Mouse (Mus musculus) layer of hippocampus, postnatal 25 days (tissue): ENCODE measurements around the gene Fbn1. TPM values are rescaled to one million over a fixed set of nuclear protein-coding genes. Genes with fewer than 3 reads are reported as not detected.

Experiments
- DNase-seq, 2 experiments: peaks; one replicate each; pipeline ENCODE4 v3.0.0; 2022; ENCODE audit warnings: mixed read lengths in 2 of 2, low spot score in 1 of 2; ENCODE audit errors: extremely low spot score in 1 of 2
- total RNA-seq, 2 experiments: library from RNA; stranded (reverse); gene quantifications; 2 replicates each; pipeline ENCODE4 v1.2.3; 2021

Fbn1 gene
- total RNA-seq, 2 experiments from 2014 or later = 7.9 to 10.5 TPM

- no peak for DNase-seq
Observed at GRCm38 (mm10) chr2:125355216-125355971, 152.4 kb downstream of the Fbn1 start.

GRCm38 (mm10) chr2:125354587-125354986 is 153.2 kb downstream of the Fbn1 start:
- no peak for DNase-seq

DNA sequence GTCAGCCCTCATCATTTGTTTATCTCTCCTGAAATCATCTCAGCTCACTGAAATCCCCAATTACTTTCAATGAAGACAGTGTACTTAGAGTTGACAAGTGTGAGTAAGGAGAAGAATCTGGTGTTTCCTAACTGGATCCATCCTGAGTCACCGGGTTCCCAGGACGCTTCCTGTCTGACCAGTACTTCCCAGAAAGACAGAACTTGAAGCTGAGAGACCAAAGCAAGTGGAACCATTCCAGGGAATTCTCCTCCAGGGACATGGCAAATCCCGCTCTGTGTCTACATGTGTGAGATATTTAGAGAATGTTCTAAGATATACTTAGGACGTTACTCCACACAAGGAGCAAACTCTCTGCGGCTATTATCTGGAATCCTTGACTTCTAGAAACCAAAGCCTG is 158.6 kb downstream of the Fbn1 start:
- no peak for DNase-seq

- DNase-seq = no peak
Observed at GRCm38 (mm10) chr2:125342181-125342950, 165.4 kb downstream of the Fbn1 start.

DNA sequence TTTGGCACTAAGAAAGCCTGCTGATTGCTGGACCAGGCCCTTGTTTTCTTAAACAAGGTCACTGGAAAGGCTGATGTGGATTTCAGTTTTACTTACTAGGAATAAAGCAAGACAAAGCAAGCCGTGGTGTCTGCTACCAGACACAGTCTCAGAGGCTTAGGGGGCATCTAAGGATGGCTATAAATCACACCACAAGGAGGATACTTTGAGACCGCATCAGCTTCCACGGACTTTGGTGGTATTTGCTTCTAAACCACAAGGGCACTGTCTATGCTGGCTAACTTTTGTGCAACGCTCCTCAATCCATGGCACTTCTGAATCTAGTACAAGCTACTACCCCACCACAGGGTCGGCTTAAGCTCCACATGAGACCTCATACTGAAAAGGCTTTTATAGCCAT is 167.4 kb downstream of the Fbn1 start:
- no peak for DNase-seq

DNA sequence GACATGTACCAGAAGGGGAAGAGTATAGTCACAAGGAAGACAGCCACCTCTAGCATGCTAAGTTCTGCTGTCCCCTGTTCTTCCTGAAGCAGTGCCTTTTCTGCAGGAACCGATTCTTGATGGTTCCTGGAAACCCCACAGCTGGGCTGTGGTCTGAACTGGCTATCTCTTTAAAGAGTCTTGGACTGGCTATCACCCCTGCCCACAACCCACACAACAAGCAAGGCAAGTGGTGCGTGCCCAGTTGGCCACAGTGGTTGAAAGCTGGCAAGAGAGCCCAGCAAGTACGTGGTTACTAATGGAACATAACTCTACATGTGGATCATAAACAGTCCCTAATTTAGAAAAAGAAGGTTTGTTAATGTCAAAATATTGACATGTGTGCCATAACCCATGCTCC is 170.6 kb downstream of the Fbn1 start:
- DNase-seq = no peak

GRCm38 (mm10) chr2:125335206-125335605 is 172.6 kb downstream of the Fbn1 start:
- DNase-seq = no peak

- no peak for DNase-seq
Observed at GRCm38 (mm10) chr2:125334163-125334562, 173.6 kb downstream of the Fbn1 start.

- no peak for DNase-seq
Observed at GRCm38 (mm10) chr2:125331581-125331980, 176.2 kb downstream of the Fbn1 start.

DNA sequence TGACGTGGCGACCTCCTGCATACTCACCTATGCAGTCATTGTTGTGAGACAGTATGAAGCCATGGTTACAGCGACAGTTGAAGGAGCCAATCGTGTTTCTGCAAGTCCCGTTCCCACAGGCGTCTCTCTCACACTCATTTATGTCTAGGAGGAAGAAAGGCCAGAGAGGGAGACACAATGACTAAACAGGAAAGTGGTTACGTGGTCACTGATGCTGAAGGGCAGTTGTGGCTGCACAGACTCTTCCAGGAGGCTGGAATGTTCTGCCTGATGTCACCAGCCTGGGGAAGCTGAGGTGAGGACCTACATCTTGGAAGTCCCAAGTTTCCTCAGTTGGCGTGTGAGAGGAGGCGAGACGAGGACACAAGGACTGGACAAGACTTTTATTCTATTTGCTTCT is 177.3 kb downstream of the Fbn1 start:
- DNase-seq = no peak

DNA sequence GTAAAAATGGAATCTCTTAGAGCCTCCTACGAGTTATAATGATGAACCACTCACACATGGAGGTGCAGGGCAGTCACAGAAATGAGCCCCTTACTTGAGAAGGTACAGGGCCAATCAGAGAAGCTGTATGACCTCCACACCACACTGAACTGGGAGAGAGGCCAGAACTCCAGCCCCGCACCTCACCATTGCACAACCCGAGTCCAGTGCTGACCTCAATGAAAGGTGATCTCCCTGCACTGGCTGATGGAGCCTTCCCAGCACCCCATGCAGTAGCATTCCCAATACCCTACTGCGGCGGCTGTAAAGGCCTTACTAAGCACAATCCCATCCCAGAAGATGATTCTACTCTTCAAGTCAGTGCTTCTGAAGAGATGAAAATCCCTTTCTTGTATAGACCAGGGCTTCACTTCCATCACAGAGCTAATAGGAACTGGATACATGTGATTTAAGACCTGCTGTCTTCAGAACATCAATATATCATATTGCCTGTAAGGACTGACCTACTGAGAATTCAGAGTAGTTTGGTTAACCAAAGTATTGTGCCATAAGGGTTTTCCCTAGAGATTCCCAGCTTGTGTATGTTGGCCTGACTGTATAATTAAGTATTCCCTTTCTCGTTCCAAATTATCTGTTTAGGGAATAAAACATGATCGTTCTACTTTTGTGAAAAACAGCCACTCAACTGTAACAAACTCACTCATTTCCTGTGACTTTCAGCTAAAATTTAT is 182.5 kb downstream of the Fbn1 start:
- DNase-seq = no peak

GRCm38 (mm10) chr2:125324455-125324854 is 183.3 kb downstream of the Fbn1 start:
- DNase-seq = no peak

DNA sequence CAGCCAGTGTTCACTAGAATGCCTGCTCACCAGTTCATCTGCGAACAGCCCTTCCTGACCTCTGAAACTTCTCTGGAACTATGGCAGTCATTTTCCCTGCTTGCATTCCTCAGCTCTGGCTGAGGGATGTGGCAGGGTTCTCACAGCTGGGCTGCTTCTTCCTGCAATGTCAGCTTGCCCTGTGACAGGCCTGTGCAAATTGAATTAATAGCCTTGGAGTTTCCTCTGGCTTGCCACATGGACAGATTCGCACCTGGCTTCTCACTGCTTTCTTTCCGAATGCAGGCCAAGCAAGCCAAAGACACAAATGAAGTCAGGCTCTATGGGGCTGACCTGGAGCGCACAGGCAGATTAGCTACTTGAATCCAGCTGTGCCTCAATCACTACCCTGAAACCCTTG is 184.4 kb downstream of the Fbn1 start:
- DNase-seq = no peak

DNA sequence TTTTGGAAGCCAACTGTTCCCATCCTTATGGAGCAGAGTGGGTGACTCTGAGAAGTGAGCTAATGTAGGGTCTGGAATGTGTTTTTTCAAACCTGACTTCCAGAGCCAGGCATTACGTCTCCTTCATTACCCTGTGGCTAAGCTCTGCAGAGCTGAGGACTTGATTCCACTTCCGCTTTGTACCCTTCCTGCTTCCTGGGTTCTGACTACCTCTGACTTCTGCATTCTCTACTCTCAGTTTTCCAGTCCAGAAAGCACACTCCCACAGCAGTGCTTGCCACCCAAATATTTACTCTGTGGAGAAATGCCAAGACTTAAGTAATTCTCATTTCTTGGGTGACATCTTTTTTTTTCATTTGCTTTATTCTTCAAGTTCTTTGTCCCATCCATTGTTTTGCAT is 185.2 kb downstream of the Fbn1 start:
- no peak for DNase-seq

DNA sequence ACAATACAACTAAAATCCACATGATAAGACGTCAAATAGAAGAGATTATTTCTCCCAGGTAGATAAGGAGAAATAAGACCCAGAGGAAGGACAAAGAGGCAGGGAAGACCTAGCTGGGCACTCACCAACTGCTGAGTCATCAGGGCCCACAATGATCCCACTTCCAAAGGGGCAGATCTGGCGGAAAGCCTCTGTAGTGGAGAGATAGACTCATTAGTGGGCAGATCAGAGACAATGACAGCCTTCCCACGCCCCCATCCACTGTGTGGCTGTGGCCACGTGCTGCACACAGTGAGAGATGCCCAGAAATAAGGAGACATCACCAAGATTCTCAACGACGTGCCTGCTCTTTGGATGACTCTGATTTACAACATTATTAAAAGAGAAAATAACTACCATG is 186.7 kb downstream of the Fbn1 start:
- DNase-seq = no peak

- no peak for DNase-seq
Observed at GRCm38 (mm10) chr2:125319651-125320050, 188.1 kb downstream of the Fbn1 start.

- no peak for DNase-seq
Observed at GRCm38 (mm10) chr2:125318371-125319061, 189.3 kb downstream of the Fbn1 start.

DNA sequence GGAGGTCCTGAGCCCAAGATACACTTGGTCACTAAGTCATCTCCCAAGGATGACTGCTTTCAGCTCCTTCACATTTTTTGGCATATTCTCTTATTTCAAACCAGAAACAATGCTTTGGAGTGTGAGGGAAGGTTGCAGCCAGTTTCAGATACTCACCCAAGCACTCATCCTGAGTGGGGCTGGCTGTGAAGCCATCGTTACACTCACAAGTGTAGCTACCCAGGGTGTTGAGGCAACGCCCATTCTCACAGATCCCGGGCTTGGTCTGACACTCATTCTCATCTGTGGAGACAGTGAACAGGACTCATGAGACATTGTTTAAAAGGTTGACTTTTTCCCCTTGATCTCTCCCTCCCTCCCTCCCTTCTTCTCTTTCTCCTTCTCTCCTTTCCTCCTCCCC is 192.6 kb downstream of the Fbn1 start:
- DNase-seq = no peak

DNA sequence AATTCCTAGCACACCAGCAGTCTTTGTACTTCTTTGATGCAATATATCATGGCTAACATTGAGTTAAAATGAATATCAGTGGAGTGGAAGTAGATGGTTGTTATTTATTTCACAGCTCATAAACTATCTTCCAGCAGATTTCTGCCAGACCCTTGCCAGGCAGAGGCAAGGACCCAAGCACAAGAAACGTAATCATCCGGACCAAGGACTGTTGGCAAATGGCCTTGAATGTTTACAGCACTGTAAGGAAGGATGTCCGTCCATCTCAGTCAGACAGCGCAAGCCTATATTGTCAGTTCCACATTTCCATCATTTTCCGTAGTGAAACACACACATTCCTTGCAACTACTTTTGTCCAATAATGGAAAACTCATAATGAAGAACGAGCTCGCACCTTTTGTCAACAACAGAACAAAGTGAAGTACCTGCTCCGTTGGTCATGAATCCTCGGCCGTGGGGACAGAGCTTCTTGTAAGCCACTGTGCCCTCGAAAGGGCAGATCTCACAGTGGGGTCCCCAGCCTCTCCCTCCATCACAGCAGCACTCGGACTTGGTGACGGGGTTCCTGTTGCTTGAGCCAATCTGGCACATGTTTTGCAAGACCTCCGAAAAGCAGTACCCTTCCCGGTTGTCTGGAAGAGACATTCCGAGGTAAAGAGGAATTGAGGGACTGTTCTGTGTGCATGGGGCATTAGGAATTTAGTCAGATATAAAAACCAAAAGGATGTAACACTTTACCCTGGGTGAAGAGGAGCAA is 193.4 kb downstream of the Fbn1 start:
- no peak for DNase-seq

GRCm38 (mm10) chr2:125309710-125310109 is 198.1 kb downstream of the Fbn1 start:
- no peak for DNase-seq
